Mouse (Mus musculus) ovary, postnatal 10 days (tissue): ENCODE measurements around the gene Gm49405.

Experiments used
- DNase-seq: peaks from one replicate; pipeline ENCODE4 v3.0.0; 2022; ENCODE audit warnings: low spot score

The Gm49405 gene

GRCm38 (mm10) chr19:3988066-3988465 is 12.4 kb upstream of the Gm49405 start:
- DNase-seq, result no peak

GRCm38 (mm10) chr19:3988750-3989149 is 11.7 kb upstream of the Gm49405 start:
- DNase-seq, result no peak

GRCm38 (mm10) chr19:3990804-3991203 is 9.6 kb upstream of the Gm49405 start:
- no peak for DNase-seq

GRCm38 (mm10) chr19:3991562-3991961 is 8.9 kb upstream of the Gm49405 start:
- no peak for DNase-seq

- no peak for DNase-seq
These were observed 8.5 kb upstream of the Gm49405 start for GRCm38 (mm10) chr19:3991966-3992365.

- no peak for DNase-seq
These were observed 8.0 kb upstream of the Gm49405 start, which contains the start of gene Tbx10 for GRCm38 (mm10) chr19:3992416-3992815. Gene Tbx10, plus strand, starts transcription at chr19:3992752.

GRCm38 (mm10) chr19:3994932-3995331 is 5.5 kb upstream of the Gm49405 start:
- no peak for DNase-seq

- DNase-seq, result no peak
These were observed 4.9 kb upstream of the Gm49405 start for GRCm38 (mm10) chr19:3995505-3995904.

GRCm38 (mm10) chr19:3996106-3996505 is 4.3 kb upstream of the Gm49405 start:
- DNase-seq, result no peak

- no peak for DNase-seq
These were observed 3.7 kb upstream of the Gm49405 start for GRCm38 (mm10) chr19:3996747-3997146.

GRCm38 (mm10) chr19:3997231-3997630 is 3.2 kb upstream of the Gm49405 start:
- no peak for DNase-seq

- DNase-seq, result no peak
These were observed 2.1 kb upstream of the Gm49405 start for GRCm38 (mm10) chr19:3998335-3998734.

- DNase-seq, result no peak
These were observed 1.2 kb upstream of the Gm49405 start for GRCm38 (mm10) chr19:3999121-3999730.

- DNase-seq, result no peak
These were observed 611 bp downstream of the Gm49405 start for GRCm38 (mm10) chr19:4000949-4001525.

GRCm38 (mm10) chr19:4001752-4002151 is 1.3 kb downstream of the Gm49405 start:
- DNase-seq, result no peak

- DNase-seq, result no peak
These were observed 2.7 kb downstream of the Gm49405 start, which contains the start of gene Doc2g for GRCm38 (mm10) chr19:4003112-4003511. Gene Doc2g, plus strand, starts transcription at chr19:4003313.

GRCm38 (mm10) chr19:4003641-4004040 is 3.2 kb downstream of the Gm49405 start:
- DNase-seq, result no peak

GRCm38 (mm10) chr19:4004331-4004730 is 3.9 kb downstream of the Gm49405 start:
- DNase-seq, result no peak

- DNase-seq, result no peak
These were observed 4.7 kb downstream of the Gm49405 start for GRCm38 (mm10) chr19:4005091-4005490.

GRCm38 (mm10) chr19:4005971-4006370 is 5.5 kb downstream of the Gm49405 start:
- DNase-seq, result no peak

GRCm38 (mm10) chr19:4011086-4011485 is 10.7 kb downstream of the Gm49405 start:
- no peak for DNase-seq

- DNase-seq, result peak; percentile 79
These were observed 12.1 kb downstream of the Gm49405 start, which contains the start of gene Ndufv1 for GRCm38 (mm10) chr19:4012432-4013022. Gene Ndufv1, minus strand, starts transcription at chr19:4012806.

GRCm38 (mm10) chr19:4013066-4013465 is 12.6 kb downstream of the Gm49405 start:
- no peak for DNase-seq
